Mouse (Mus musculus): ENCODE data around the gene Btbd9.
A peak's percentile ranks its signal among the peaks of the same experiment; 100 is the strongest.
"Not testable (repeated sequence)": the region's sequence is repeated elsewhere in the genome, so short reads cannot be mapped to it uniquely, and the experiment has no call there.

The Btbd9 gene

GRCm38 (mm10) chr17:30559536-30559935 lies 16.8 kb downstream of the Btbd9 start:
- peak; percentile 90 for DNase-seq (ENCODE audit: low read depth, low spot score)

GRCm38 (mm10) chr17:30558623-30559022 lies 17.7 kb downstream of the Btbd9 start:
- DNase-seq (ENCODE audit: low read depth, low spot score): no peak

GRCm38 (mm10) chr17:30556512-30556911 lies 19.8 kb downstream of the Btbd9 start:
- no peak for DNase-seq (ENCODE audit: low read depth, low spot score)

- DNase-seq (ENCODE audit: low read depth, low spot score): no peak
Observed at GRCm38 (mm10) chr17:30553027-30553937, 23.0 kb downstream of the Btbd9 start.

- no peak for DNase-seq (ENCODE audit: low read depth, low spot score)
Observed at GRCm38 (mm10) chr17:30550774-30551107, 25.5 kb downstream of the Btbd9 start.

GRCm38 (mm10) chr17:30549899-30550773 lies 26.2 kb downstream of the Btbd9 start:
- DNase-seq (ENCODE audit: low read depth, low spot score): peak; percentile 39

GRCm38 (mm10) chr17:30539098-30539497 lies 37.2 kb downstream of the Btbd9 start:
- no peak for DNase-seq (ENCODE audit: low read depth, low spot score)

- DNase-seq (ENCODE audit: low read depth, low spot score): no peak
Observed at GRCm38 (mm10) chr17:30536651-30537050, 39.6 kb downstream of the Btbd9 start.

- DNase-seq (ENCODE audit: low read depth, low spot score): peak; percentile 92
Observed at GRCm38 (mm10) chr17:30533098-30533497, 43.2 kb downstream of the Btbd9 start.

GRCm38 (mm10) chr17:30530542-30530940 lies 45.7 kb downstream of the Btbd9 start:
- DNase-seq (ENCODE audit: low read depth, low spot score): no peak

- no peak for DNase-seq (ENCODE audit: low read depth, low spot score)
Observed at GRCm38 (mm10) chr17:30529632-30530541, 46.4 kb downstream of the Btbd9 start.

- no peak for DNase-seq (ENCODE audit: low read depth, low spot score)
Observed at GRCm38 (mm10) chr17:30525405-30526295, 50.6 kb downstream of the Btbd9 start.

GRCm38 (mm10) chr17:30524451-30524850 lies 51.8 kb downstream of the Btbd9 start:
- DNase-seq (ENCODE audit: low read depth, low spot score): no peak

- DNase-seq (ENCODE audit: low read depth, low spot score): no peak
Observed at GRCm38 (mm10) chr17:30523783-30524182, 52.5 kb downstream of the Btbd9 start.

GRCm38 (mm10) chr17:30522406-30523078 lies 53.7 kb downstream of the Btbd9 start:
- no peak for DNase-seq (ENCODE audit: low read depth, low spot score)

- DNase-seq (ENCODE audit: low read depth, low spot score): not testable (repeated sequence)
Observed at GRCm38 (mm10) chr17:30519172-30519512, 57.1 kb downstream of the Btbd9 start.

- DNase-seq (ENCODE audit: low read depth, low spot score): no peak
Observed at GRCm38 (mm10) chr17:30518431-30519171, 57.7 kb downstream of the Btbd9 start.

- no peak for DNase-seq (ENCODE audit: low read depth, low spot score)
Observed at GRCm38 (mm10) chr17:30516580-30517340, 59.5 kb downstream of the Btbd9 start.

Measured in R1 (cell line).